Mouse (Mus musculus): Measurements from ENCODE around the gene Ablim1.

Gene Ablim1

GRCm38 (mm10) chr19:57067108-57067613 lies 247.6 kb downstream of the Ablim1 start:
- in situ Hi-C loops (cut with MboI; ENCODE audit: unreplicated experiment in 2 of 2), result loop anchor here (5.0 to 10.0 kb wide), 5 partner anchors 70 to 578 kb away; partner anchors contain the start of gene Fam160b1 (in 1 of the 2)

- in situ Hi-C loops (cut with MboI; ENCODE audit: unreplicated experiment in 2 of 2), result loop anchor here (5.0 to 10.0 kb wide), 5 partner anchors 71 to 578 kb away; partner anchors contain the start of gene Fam160b1 (in 1 of the 2)
These were observed 248.4 kb downstream of the Ablim1 start for GRCm38 (mm10) chr19:57066313-57066712.

GRCm38 (mm10) chr19:57062746-57063145 lies 252.0 kb downstream of the Ablim1 start:
- in situ Hi-C loops (cut with MboI; ENCODE audit: unreplicated experiment in 2 of 2), result loop anchor here (10.0 kb wide), 4 partner anchors 262 to 582 kb away; partner anchors contain the start of gene Fam160b1 (in 1 of the 2)

GRCm38 (mm10) chr19:57059018-57059580 lies 255.6 kb downstream of the Ablim1 start:
- in situ Hi-C loops (cut with MboI; ENCODE audit: unreplicated experiment in 2 of 2), result no loop called here

GRCm38 (mm10) chr19:57057568-57057967 lies 257.2 kb downstream of the Ablim1 start:
- in situ Hi-C loops (cut with MboI; ENCODE audit: unreplicated experiment in 2 of 2), result no loop called here

- in situ Hi-C loops (cut with MboI; ENCODE audit: unreplicated experiment in 2 of 2), result no loop called here
These were observed 259.3 kb downstream of the Ablim1 start for GRCm38 (mm10) chr19:57055215-57056120.

GRCm38 (mm10) chr19:57052959-57053358 lies 261.8 kb downstream of the Ablim1 start:
- in situ Hi-C loops (cut with MboI; ENCODE audit: unreplicated experiment in 2 of 2), result no loop called here

GRCm38 (mm10) chr19:57052016-57052415 lies 262.7 kb downstream of the Ablim1 start:
- in situ Hi-C loops (cut with MboI; ENCODE audit: unreplicated experiment in 2 of 2), result no loop called here

- in situ Hi-C loops (cut with MboI; ENCODE audit: unreplicated experiment in 2 of 2), result loop anchor here in 1 of 2 experiments (25.0 kb wide), 1 partner anchor 237 kb away; the partner anchor contains the start of gene Ccdc186
These were observed 265.1 kb downstream of the Ablim1 start for GRCm38 (mm10) chr19:57049592-57050090.

GRCm38 (mm10) chr19:57047671-57048320 lies 266.9 kb downstream of the Ablim1 start:
- in situ Hi-C loops (cut with MboI; ENCODE audit: unreplicated experiment in 2 of 2), result loop anchor here in 1 of 2 experiments (25.0 kb wide), 1 partner anchor 235 kb away; the partner anchor contains the start of gene Ccdc186

- in situ Hi-C loops (cut with MboI; ENCODE audit: unreplicated experiment in 2 of 2), result loop anchor here (10.0 to 25.0 kb wide), 5 partner anchors 114 to 614 kb away; partner anchors contain the start of gene Ccdc186 (in 1 of the 2)
These were observed 275.5 kb downstream of the Ablim1 start for GRCm38 (mm10) chr19:57039258-57039657.

- in situ Hi-C loops (cut with MboI; ENCODE audit: unreplicated experiment in 2 of 2), result loop anchor here (10.0 to 25.0 kb wide), 5 partner anchors 112 to 612 kb away; partner anchors contain the start of gene Ccdc186 (in 1 of the 2)
These were observed 277.9 kb downstream of the Ablim1 start for GRCm38 (mm10) chr19:57036860-57037259.

- in situ Hi-C loops (cut with MboI; ENCODE audit: unreplicated experiment in 2 of 2), result loop anchor here (10.0 to 25.0 kb wide), 5 partner anchors 107 to 613 kb away; partner anchors contain the start of gene Ccdc186 (in 1 of the 2)
These were observed 283.1 kb downstream of the Ablim1 start for GRCm38 (mm10) chr19:57031582-57031981.

GRCm38 (mm10) chr19:57029461-57029860 lies 285.3 kb downstream of the Ablim1 start:
- in situ Hi-C loops (cut with MboI; ENCODE audit: unreplicated experiment in 2 of 2), result loop anchor here (5.0 to 25.0 kb wide), 3 partner anchors 107 to 607 kb away; partner anchors contain the start of gene Ccdc186 (in 1 of the 2)

GRCm38 (mm10) chr19:57028327-57029179 lies 286.2 kb downstream of the Ablim1 start:
- in situ Hi-C loops (cut with MboI; ENCODE audit: unreplicated experiment in 2 of 2), result loop anchor here (5.0 to 25.0 kb wide), 3 partner anchors 106 to 606 kb away; partner anchors contain the start of gene Ccdc186 (in 1 of the 2)

- in situ Hi-C loops (cut with MboI; ENCODE audit: unreplicated experiment in 2 of 2), result loop anchor here (5.0 to 25.0 kb wide), 3 partner anchors 104 to 604 kb away; partner anchors contain the start of gene Ccdc186 (in 1 of the 2)
These were observed 288.2 kb downstream of the Ablim1 start for GRCm38 (mm10) chr19:57026501-57026900.

GRCm38 (mm10) chr19:57017785-57018179 lies 296.9 kb downstream of the Ablim1 start:
- in situ Hi-C loops (cut with MboI; ENCODE audit: unreplicated experiment in 2 of 2), result no loop called here

GRCm38 (mm10) chr19:57016995-57017784 lies 297.5 kb downstream of the Ablim1 start:
- in situ Hi-C loops (cut with MboI; ENCODE audit: unreplicated experiment in 2 of 2), result no loop called here

Data from v-Abl transformed pro-B cells (cell line).